Mouse (Mus musculus): ENCODE data around the gene Tnfsf10.

Gene Tnfsf10

DNA sequence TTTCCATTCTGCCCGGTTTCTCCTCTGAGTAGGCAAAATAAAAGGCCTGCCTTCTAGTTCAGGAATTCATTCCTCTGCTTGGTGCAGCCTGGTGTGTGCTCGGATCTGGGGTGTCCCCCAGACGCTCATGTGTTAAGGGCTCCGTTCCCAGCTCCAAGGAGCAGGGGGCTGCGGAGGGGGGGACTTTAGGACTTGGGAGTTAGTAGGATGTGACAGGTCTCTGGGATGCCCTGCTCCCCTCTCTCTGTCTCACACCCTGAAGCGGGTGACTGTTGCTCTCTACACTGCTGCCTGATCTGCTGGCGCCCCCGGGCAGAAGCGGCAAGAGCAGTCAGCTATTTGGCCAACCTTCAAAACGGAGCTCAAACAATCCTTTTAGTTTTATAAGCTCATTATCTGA, 10.0 kb upstream of the Tnfsf10 start:
- no peak for DNase-seq (ENCODE audit: inconsistent ontology term)

DNA sequence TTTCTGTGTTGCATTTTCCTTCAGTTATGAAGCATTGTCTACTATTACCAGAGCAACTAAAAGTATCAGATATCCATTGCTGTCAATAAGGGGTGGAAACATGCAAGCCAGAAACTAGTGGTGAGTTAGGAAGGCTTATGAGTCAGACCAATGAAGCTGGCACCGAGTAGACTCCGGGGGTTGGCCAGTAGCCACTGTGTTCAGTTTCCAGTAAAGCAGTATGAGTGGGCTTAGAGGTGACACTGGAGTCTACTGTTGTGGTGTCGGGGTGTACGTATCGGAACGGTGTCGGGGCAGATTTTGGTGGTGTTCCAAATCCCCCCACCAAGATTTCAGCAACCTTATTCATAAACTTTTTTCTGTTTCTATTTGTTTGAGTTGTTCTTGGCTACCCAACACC, 5.9 kb upstream of the Tnfsf10 start:
- DNase-seq (ENCODE audit: inconsistent ontology term), result peak; percentile 86

DNA sequence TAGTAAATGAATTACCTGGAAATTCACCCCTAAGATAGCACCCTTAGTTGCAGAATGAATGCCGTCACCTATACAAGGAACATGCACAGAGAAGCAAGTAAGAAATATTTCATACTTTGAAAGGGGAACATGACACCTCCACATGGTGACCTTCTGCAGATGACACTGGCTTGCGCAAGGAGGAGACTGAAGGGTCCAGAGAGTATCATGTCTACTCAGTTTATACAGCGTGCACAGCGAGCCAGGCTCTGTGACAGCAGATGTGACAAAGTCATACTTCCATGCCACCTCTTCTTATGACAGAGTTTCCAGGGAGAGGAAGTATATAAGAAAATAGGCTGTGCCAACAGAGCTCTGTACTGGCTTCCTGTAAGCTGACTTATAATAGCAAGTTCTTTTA, 5.4 kb upstream of the Tnfsf10 start:
- no peak for DNase-seq (ENCODE audit: inconsistent ontology term)

DNA sequence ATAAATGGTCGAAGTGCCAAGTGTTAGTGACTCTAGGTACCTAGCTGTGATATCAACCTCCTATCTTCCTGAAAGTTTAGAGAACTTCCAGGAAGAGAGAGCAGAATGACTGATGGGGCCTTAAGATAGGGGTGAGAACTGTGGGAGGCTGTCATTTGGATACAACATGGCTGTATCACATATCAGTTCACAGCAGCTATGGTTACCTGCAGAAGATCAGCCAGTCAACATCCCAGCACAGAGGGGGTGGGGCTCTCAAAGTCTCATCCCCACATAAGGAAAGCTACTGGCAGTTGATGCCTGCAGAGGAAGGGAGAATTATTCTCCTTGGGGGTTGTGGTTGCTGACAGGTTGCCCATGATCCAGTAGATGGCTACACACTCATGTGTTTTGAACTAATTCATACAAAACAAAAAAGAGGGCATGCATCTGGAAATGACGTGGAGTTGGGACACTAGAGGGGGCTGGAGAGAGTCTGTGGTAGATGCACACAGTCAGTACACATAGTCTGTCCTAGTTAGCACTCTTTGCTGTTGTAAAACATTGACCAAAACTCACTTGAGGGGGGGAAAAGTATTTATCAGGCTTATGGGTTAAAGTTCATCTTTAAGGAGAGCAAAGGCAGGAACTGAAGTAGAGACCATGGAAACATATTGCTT, 2.2 kb upstream of the Tnfsf10 start:
- DNase-seq (ENCODE audit: inconsistent ontology term), result no peak

DNA sequence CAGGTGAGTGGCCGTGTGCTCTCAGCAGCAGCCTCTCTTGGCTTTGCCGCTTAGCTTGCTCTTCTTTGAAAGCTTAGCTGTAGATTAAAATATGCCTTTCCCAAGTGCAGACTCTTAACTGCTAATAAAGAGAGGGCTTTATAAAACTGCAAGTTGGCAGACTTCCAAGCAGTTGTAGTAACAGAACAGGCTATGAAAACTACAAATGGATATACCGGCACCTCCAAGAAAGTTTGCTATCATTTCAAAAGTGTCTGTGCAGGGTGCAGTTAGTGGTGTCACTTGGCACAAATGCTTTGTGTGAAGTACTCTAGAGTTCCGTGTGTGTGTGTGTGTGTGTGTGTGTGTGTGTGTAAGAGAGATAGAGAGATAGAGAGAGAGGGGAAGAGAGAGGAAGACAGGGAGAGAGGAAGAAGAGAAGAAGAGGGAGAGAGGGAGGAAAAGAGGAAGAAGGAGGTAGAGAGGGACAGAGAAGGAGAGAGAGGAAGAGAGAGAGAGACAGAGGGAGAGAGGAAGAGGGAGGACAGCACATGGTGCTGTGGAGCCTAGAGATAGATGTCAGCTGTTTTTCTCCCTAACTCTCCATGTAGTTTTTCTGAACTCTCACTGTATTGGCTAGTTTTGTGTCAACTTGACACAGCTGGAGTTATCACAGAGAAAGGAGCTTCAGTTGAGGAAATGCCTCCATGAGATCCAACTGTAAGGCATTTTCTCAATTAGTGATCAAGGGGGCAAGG, 628 bp downstream of the Tnfsf10 start:
- DNase-seq (ENCODE audit: inconsistent ontology term), result no peak

DNA sequence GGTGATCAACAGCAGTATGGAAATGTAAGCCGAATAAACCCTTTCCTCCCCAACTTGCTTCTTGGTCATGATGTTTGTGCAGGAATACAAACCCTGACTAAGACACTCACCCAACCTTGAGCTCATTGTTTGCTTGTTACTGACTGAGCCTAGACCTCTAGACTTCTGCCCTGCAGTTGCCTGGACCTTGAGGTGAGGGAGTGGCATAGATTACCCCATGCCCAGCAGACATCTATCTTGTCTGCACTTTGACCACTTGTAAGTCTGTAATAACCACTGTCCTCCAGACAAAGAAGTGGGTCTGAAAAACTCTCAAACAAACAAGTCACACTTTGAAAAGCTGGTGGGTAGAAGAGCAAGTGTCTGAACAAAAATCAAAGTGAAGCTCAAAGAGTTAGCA, 2.8 kb downstream of the Tnfsf10 start:
- DNase-seq (ENCODE audit: inconsistent ontology term), result no peak

DNA sequence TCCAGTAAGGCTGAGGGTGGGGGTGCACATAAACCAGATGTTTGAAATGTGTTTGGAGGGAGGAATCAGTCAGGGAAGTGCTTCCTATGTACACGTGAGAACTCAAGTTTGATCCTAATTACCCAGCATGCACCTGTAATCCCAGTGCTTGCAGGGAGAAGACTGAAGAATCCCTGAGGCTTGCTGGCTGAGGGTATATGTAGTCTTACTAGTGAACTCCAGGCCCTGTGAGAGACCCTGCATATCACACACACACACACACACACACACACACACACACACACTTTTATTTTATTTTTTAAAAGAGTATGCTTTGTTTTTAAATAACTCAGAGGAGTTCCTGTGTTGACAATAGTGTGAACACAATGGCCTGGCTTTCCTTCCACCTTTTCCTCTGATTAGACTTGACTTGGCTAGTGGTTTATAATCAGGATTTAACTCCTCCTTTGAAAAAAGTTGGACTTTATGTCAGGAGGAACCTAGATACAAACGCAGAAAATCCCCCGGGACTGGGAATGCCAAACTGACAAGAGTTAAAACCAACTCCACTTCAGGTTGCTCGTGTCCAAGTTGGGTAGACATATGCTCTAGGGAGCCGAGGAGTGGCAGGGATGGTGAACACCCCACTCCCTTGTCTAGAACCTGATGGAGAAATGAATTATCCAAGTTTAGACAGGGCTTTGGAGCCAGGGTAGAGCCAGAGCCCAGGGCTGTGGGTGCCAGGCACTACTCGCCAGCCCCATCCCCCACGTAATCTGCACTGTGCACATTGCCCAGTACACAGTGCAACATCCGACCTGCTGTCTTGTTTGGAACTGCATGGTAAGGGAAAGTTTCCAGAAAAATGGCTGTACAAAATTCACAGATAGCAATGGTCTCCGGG, 4.0 kb downstream of the Tnfsf10 start:
- DNase-seq (ENCODE audit: inconsistent ontology term), result no peak

DNA sequence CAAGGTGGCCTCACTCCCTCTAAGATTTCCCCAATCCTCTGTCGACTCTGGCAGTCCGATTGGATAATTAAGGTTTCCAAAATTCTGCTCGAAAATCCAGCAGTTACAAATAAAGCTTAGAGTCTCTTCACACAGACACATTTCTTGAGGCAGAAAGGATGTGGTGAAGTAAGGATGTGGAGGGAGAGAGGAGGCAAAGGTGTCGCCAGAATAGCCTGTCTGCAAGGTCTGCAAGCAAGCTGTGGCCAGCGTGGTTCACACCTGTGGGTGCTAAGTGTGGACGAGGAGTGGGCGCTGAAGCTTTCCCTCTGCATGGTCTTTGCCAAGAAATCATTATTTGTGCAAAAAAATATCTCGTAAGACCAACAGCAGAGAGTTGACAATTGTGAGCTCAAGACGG, 5.8 kb downstream of the Tnfsf10 start:
- DNase-seq (ENCODE audit: inconsistent ontology term), result no peak

DNA sequence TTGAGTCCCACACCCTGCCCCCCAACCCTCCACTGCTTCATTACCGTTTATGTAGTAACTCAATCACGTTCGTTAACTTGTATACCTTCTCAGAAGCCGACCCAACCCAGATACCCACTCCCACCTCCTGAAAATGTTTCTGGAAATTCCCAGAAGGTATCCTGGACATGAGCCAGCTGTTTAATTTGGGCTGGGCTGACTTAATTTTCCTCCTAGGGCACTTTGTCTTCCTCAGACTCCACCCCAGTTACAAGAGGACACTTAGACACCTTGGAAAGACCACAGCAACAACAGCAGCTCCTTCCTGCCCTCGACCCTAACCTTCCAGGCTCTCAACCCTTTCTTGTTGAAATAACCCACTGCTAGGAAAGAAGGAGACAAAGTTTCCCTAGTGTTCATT, 6.7 kb downstream of the Tnfsf10 start:
- DNase-seq (ENCODE audit: inconsistent ontology term), result no peak

DNA sequence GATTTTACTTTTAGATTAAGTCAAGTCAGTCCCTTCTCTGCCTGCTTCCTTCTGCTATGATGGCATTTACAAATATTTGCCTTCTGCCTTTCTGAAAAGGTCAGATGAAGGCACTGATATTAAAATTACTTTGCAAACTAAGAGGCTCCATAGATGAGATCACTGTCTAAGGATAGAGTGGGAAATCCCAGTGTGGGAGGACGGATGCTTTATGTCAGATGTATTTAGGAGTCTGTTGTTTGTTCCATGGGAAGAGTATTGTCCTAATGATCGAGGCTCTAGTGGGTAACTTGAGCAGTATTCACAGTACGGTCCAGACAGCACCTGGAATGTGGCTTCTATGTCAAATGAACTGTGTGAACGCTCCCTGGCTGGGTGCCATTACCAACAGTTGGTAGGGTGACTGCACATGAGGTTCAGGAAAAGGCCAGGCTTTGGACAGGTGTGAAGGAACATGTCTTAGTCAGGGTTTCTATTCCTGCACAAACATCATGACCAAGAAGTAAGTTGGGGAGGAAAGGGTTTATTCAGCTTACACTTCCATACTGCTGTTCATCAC, 9.9 kb downstream of the Tnfsf10 start:
- DNase-seq (ENCODE audit: inconsistent ontology term), result peak; percentile 14

DNA sequence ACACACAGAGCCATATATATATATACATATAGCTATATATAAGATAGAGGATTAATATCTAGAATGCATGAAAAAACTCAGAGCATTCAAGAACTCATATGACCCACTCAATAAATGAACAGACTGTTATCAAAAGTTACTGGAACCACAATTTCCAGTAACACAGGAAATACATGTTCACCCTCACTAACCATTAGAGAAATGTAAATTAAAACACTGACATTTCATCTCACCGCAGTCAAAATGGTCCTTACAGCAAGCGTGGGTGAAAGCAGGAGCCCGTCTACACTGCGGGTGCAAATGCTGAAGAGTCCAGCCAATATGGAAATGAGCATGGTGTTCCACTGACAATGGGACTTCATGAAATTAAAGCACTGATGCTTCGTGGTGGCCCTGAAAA, 13.9 kb downstream of the Tnfsf10 start:
- no peak for DNase-seq (ENCODE audit: inconsistent ontology term)

DNA sequence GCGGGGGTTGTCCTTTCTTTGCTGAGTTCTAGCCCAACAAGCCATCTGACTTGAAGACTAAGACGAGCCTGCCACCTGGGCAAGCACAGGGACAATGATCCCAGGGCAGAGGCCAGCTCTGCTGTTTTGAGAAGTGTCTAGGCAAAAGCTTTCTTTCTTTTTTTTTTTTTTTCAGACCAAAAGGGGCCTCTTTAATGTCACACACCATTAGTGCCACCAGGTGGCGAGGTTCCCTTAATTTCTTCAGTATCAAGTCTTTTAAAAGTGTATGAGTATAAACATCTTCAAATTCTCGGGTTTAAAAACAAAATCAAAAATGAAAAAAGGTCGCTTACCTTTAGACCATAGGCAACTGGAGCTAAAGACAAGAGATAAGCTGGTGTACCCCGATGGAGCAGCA, 21.6 kb downstream of the Tnfsf10 start:
- DNase-seq (ENCODE audit: inconsistent ontology term), result peak; percentile 61

DNA sequence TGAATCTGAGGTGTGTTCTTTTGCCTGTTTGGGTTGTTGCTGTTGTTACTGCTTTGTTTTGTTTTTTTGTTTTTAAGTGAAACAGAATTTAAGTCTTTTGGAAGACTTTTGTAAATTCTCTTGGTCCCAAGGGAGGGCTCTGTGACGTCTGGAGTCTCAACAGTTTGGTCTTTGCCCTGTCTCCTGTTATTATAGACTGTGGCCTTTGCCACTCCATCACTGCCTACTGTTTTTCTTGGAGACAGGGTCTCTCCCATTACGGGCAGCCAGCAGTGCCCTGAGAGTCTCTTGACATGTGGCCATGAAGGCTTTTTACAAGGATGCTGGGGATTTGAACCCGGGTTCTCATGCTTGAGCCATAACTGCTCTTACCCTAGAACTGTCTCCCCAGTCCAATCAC, 22.1 kb downstream of the Tnfsf10 start:
- no peak for DNase-seq (ENCODE audit: inconsistent ontology term)

DNA sequence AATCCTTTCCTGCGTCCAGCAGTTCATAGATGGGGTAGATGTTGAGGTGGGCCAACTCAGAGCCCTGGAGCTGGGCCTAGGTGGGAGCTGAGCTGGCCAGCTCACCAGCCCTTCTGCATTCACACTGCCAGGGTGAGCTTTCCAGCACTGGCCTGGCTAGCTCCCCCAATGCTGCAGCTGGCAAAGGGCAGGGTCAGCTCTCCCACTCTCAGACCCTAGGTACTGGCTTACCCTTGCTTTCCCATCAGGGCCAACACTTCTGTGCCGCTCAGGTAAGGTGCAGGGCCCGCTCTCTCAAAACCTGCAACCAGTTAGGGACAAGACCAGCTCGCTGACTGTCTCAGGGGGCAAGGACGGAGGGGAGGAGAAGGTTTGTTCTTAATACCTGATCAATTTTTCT, 23.9 kb downstream of the Tnfsf10 start:
- no peak for DNase-seq (ENCODE audit: inconsistent ontology term)

DNA sequence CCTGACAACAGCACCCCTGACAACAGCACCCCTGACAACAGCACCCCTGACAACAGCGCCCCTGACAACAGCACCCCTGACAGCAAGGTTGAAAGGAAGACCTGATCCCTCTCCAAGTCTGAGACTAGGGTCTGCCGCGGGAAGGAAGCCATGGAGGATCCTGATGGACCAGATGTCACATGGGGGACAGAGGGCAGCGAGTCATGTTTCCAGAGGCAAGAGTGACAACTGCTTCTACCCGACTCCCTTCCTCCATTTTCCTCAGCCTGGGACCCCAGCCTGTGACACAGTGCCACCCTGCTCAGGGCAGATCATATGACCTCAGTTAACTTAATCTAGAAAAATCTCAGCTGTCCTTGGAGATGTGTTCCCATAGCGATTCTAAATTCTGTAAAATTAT, 25.6 kb downstream of the Tnfsf10 start:
- no peak for DNase-seq (ENCODE audit: inconsistent ontology term)

DNA sequence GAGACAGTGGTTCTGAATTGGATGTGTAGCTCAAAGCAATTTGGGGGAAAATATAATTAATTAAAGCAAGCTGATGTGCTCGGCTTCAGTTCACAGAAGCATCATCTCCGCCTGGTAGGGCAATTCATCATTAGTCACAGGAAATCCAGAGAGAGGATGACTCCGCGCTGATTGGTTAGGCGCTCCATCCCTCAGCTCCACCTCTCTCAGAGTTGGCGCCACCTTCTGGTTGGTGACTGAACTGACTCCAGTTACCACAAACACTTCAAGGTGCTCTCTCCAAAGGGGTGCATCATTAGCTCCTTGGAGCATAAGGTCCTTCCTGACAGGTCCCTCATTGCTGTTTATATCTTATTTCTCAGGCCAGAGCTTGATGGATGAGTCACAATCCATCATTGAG, 28.7 kb downstream of the Tnfsf10 start:
- peak; percentile 12 for DNase-seq (ENCODE audit: inconsistent ontology term)

DNA sequence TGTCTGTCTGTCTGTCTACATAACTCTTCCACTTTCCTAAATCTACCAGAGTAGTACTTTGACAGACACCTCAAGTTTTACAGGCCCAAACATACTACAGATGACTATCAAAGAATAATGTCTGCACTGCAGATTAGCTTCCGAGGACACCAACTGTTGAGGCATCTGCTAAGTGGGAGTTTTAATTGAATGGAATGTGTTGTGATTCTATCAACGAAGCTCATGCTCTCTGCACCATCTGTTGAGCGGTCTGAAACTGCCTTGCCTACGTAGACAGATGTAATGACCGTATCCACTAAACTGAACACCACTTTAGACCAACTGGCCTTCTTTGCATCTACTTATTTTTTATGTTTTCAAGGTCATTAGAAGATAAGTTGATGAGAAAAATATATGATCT, 31.6 kb downstream of the Tnfsf10 start:
- peak; percentile 27 for DNase-seq (ENCODE audit: inconsistent ontology term)

DNA sequence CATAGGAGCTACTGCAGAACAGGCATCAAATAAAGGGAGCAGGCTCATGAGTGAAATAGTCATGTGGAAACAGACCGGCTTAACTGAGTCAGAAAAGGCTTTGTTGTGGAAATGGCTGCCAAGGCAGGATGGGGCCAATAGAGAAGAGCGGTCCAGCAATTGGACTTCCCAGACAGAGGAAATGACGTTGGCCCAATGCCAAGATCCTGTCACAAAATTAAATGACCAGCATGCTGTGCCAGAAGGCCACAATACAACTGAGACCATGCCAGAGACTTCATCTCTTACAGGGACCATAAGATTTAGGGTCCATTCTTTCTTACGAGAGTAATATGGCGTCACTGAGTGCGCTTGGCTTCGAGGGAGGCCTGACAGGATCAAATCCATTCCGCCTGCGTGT, 34.3 kb downstream of the Tnfsf10 start:
- DNase-seq (ENCODE audit: inconsistent ontology term), result no peak

DNA sequence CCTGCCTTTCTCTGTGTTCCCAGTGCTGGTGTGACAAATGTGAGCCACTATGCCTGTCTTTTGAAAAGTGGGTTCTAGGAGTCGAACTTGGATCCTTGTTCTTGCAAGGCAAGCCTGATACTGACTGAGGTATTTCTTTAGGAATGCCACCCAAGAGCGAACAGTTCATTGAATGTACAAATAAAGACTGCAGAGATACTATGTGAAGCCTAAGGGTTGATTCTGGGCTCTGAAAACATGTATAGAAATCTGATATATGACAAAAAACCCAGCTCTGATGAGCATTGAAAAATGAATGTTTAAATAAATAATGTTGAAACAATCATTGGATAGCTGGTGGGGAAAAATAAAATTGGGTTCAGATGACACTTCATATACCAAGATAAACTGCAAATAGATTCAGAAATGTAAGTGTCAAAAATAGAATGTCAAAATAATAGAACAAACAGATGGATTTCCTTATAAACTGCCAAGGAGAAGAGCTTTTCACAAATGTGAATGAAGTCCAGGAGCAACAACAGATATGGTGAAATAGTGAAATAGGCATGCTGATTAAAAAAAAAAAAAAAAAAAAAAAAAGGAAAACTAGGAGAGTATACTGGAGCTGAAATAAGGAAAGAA, 42.4 kb downstream of the Tnfsf10 start:
- DNase-seq (ENCODE audit: inconsistent ontology term), result no peak

DNA sequence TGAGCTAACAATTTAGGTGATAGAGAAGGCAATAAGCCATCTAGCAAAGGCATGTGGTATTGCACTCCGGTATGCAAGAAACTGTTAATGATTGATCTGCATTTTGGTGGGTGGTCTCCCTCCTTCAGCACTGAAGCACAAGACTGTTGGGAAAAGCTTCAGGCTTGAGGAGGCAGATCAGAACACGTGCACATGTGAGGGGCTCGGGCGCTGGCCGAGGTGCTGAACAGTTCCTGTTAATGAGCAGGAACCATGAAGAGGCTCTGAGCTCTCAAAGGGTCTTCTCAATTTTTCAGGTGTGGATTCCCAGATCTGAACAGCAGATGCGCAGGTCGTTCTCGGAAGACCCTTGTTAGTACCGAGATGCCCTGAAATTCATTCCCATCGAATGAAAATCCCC, 53.3 kb downstream of the Tnfsf10 start:
- peak; percentile 48 for DNase-seq (ENCODE audit: inconsistent ontology term)

DNA sequence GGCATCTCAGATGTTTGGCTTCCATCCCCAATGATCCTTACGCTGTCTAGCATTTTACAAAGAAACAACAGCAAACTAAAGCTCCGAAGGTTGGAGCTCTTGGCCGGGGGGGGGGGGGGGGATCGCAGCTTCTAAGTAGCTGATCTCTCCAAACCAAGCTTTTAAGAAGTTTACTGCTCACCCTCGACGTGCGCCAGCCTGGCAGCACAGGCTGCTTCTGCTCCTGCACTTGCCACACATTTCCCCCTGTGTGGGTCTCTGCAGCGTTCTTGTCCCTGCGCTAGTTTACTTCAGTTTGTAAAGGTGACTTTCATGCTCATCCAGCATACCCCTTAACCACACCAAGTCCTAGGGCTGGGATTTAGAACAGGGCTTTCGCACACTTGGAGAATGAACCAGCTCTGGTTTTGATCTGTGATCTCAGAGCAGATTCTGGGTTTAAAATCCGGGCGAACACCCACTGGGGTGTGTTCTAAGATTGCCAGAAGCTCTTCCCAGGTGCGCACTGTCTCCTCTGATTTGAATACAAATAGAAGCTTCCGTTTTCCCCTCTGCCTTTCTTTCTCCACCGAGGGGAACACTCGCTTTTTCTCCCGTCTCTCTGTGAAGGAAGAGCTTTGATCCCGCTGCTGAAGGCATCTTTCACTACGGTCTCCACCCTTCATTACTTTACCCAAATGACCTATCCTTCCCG, 53.9 kb downstream of the Tnfsf10 start:
- DNase-seq (ENCODE audit: inconsistent ontology term), result no peak

All from Muller cell, postnatal 12 days (primary cell).